Mouse (Mus musculus): ENCODE results near the gene Rnpc3.
A peak's percentile ranks its signal among the peaks of the same experiment; 100 is the strongest.
"Not testable (repeated sequence)": the region's sequence is repeated elsewhere in the genome, so short reads cannot be mapped to it uniquely, and the experiment has no call there.

Gene Rnpc3

GRCm38 (mm10) chr3:113629606-113630359 is at the start of gene Rnpc3:
TSS of gene Rnpc3 (minus strand) at chr3:113630149.
- peak; percentile 91 for DNase-seq (ENCODE audit: low spot score)

- no peak for DNase-seq (ENCODE audit: low spot score)
Measured at GRCm38 (mm10) chr3:113656940-113657339, 27.0 kb upstream of the Rnpc3 start.

DNA sequence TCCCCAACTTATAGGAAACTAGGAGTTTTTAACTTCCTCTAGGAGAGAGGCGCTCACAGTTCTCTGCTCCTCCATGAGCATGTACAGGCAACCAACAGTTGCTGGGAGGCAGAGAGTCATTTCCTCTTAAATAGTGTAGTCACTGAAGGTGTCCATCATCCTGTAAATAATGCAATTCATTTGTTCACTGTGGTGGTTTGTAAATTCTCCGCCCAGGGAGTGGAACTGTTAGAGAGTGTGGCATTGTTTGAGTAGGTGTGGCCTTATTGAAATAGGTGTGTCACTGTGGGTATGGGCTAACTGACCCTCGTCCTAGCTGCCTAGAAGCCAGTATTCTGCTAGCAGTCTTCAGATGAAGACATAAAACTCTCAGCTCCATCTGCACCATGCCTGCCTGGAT is 24.4 kb upstream of the Rnpc3 start:
- DNase-seq (ENCODE audit: low spot score), result no peak

DNA sequence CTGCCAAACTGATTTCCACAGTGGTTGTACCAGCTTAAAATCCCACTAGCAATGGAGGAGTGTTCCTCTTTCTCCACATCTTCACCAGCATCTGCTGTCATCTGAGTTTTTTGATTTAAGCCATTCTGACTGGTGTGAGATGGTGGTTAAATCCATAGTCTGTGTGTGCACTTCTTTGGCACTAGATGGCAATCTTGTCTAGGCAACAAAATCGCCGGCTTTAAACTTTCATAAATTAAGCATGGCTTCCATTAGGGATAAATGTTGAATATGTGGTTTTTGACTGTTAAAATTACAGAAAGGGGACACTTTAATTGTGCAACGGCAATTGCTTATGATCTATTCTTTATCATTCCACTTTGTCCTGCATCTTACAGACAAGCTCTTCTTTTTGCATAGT is 21.4 kb upstream of the Rnpc3 start:
- DNase-seq (ENCODE audit: low spot score), result not testable (repeated sequence)

DNA sequence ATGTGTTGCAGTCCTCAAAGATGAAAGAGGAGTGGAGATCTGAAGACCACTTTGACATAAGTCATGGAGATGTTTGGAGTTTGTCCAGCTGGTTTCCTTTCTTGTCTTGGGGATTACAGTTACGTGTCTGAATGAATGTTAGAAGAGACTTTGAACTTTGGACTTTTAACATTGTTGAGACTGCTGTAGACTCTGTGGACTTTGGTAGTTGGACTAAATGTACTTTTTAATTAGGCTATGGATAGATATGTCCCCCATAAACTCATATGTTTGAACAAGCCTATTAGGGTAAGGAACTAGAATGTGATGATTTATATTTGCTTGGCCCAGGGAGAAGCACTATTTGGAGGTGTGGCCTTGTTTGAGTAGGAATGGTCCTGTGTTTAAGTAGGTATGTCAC is 9.6 kb upstream of the Rnpc3 start:
- DNase-seq (ENCODE audit: low spot score), result no peak

- DNase-seq (ENCODE audit: low spot score), result no peak
Measured at GRCm38 (mm10) chr3:113634220-113634619, 4.3 kb upstream of the Rnpc3 start.

DNA sequence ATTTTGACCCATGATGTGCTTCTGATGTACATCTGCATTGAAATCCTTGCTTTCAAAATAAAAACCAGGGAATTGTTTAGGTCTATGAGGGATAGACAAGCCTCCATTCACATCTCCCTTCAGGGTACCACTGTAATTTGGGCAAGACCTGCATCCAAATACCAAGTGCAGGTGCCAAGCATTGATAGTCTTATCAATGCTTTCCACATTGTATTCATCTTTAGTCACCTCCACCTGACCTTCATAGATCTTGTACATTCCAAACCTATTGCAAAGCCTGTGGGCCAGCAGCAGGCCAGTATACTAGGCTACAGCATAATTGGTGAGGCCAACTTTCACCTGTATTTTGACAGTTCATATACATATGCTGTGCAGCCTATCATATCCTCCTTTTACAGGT is 1.7 kb upstream of the Rnpc3 start:
- no peak for DNase-seq (ENCODE audit: low spot score)

DNA sequence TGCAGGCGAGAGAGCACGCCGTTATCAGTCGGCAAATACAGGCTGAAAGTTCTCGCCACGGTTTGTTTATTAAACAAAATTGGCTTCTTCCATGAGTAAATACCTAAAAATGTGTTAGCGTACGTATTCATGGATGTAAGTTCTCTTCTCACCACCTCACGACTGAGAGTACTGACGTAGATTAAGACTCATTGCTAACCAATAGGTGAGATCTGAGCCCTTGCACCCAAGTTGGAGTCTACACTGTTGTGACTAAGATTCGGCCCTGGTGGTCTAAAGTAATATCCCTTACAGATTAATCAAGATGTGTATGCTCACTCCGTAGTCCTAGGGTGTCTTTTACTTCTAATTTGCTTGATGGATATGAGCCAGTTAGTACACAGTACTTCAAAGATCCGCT is 615 bp upstream of the Rnpc3 start:
- DNase-seq (ENCODE audit: low spot score), result no peak

- DNase-seq (ENCODE audit: low spot score), result no peak
Measured at GRCm38 (mm10) chr3:113606599-113606998, 23.4 kb downstream of the Rnpc3 start, which contains the start of gene Amy1. TSS of gene Amy1 (minus strand) at chr3:113606699.

DNA sequence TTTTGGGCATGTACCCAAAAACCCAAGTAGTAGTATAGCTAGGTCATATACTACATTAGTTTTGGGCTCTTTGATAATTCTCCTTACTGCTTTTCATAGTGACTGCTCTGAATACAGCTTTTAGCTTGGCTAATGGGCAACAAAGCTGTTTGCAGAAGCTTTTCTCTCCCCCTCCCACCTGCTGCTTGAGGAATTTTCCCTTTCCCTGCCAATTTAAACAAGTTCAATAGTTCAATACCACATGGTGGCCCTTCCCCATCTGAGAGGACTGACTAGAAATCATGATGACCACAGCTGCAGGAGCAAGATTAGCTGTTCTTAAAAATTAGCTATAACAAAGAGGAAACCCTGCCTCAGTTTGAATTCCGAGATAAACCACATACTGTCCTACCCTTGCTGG is 39.1 kb downstream of the Rnpc3 start:
- no peak for DNase-seq (ENCODE audit: low spot score)

- DNase-seq (ENCODE audit: low spot score), result no peak
Measured at GRCm38 (mm10) chr3:113574578-113574977, 55.4 kb downstream of the Rnpc3 start.

- DNase-seq (ENCODE audit: low spot score), result no peak
Measured at GRCm38 (mm10) chr3:113574138-113574537, 55.8 kb downstream of the Rnpc3 start.

GRCm38 (mm10) chr3:113572158-113572557 is 57.8 kb downstream of the Rnpc3 start:
- no peak for DNase-seq (ENCODE audit: low spot score)
